Mouse (Mus musculus): ENCODE measurements at regions not wholly inside any gene's neighbourhood (a gene's known extent, or its start where the extent isn't known, plus 50 kb on each side); places are given as distances from the start of the nearest gene placed in this dataset.
"Not testable (repeated sequence)": the region's sequence is repeated elsewhere in the genome, so short reads cannot be mapped to it uniquely, and the experiment has no call there.

- Histone ChIP-seq H3K4me1 (ENCODE audit: insufficient read depth) (no peaks in the 10 kb centered on the region), H3K36me3 (ENCODE audit: insufficient read depth) (no peaks in the 10 kb centered on the region), H3K27ac (ENCODE audit: low read depth, low read length) (no peak overlapping the region), H3K4me2 (ENCODE audit: low read depth) (no peak overlapping the region), H3K9me3 (ENCODE audit: low read length) (no peaks in the 10 kb centered on the region), H3K27me3 (ENCODE audit: insufficient read depth, low read length) (no peaks in the 10 kb centered on the region), H3K9ac (no peak overlapping the region), H3K4me3 (ENCODE audit: low read depth, low read length) (no peak overlapping the region)
- WGBS = 75% methylated on average over 3 of the region's 3 CpGs
- DNase-seq (no peak), ATAC-seq (no peak)
- no peak for TF ChIP-seq CTCF (IDR thresholded peaks at IDR 0.05; ENCODE audit: low read depth)
Measured at GRCm38 (mm10) chr11:93653401-93653800, 232.2 kb downstream of the Utp18 start.

DNA sequence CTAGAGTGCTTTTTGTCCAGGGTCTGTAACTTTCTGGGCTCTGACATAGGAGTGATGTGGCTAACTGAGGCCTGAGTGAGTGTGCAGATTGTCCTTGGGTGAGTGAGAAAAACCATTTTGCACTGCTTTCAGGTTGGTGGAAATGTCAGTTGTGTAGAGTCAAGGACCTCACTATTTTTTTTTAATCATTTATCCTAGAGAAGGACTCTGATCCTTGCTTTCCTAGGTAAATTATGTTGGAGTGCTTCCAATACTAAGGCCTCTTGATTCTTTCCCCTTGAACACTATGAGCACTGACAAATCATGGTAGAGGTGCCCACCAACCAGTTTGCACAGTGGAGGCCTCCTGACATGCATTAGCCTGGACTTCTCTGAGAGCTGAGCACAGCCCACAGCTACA, 233.6 kb downstream of the Utp18 start:
- H3K9me3 ChIP-seq (ENCODE audit: low read length); H3K9ac ChIP-seq; H3K27me3 ChIP-seq (ENCODE audit: insufficient read depth, low read length); H3K4me1 ChIP-seq (ENCODE audit: insufficient read depth); ATAC-seq; H3K27ac ChIP-seq (ENCODE audit: low read depth, low read length); H3K4me3 ChIP-seq (ENCODE audit: low read depth, low read length); H3K36me3 ChIP-seq (ENCODE audit: insufficient read depth); DNase-seq; H3K4me2 ChIP-seq (ENCODE audit: low read depth): not testable (repeated sequence)

All from forebrain, postnatal 0 days (tissue).